Mouse (Mus musculus) splenic B cell, adult 2 months (primary cell): ENCODE data around the gene Pde4d.

Experiments used
- DNase-seq: peaks from one replicate; pipeline ENCODE4 v3.0.0-alpha.2; 2011; ENCODE audit warnings: low read depth, low spot score
- H3K27me3 ChIP-seq: 2 replicates; pipeline ENCODE4 v1.6.1; 2012; ENCODE audit warnings: mild to moderate bottlenecking, low read length, moderate library complexity, mixed read lengths; ENCODE audit not compliant: control insufficient read depth, poor library complexity, insufficient read depth, severe bottlenecking
- H3K36me3 ChIP-seq: 2 replicates; pipeline ENCODE4 v1.6.1; 2012; ENCODE audit warnings: mild to moderate bottlenecking, low read length, moderate library complexity, mixed read lengths; ENCODE audit not compliant: control insufficient read depth, poor library complexity, insufficient read depth, severe bottlenecking

Pde4d gene

DNA sequence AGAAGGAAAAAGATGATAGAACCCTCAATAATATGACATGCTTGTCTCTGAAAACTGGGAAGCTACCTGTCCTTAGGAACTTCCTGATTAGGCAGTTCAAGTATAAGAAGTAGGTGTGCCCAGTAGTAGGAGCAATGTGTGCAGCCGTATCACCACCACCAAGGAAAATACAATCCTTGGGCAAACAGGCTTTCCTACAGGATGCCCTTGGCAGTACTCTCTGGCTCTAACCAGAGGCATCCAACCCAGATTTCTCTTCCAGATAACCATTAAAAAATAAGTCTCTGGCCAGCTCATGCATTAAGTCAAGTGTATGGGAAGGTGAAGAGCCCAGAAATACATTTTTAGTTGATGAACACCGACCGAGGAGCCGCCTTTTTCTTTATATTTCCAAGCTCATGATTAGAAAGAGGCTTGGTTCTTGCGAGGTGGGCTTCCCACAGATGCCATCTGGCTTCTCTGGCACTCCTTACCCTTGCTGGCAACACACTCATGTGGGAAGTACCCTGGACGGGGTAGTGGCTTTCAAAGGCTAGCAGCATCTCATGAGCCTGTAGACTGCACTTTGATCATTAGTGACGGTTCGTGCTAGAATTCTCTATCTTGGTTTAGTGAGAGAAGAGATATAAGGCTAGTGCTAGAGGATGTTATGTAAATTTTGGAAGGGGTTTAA, 375.0 kb downstream of the Pde4d start:
- no peak for DNase-seq
- Histone ChIP-seq H3K36me3 (no peaks in the 10 kb centered on the region), H3K27me3 (no peaks in the 10 kb centered on the region)

DNA sequence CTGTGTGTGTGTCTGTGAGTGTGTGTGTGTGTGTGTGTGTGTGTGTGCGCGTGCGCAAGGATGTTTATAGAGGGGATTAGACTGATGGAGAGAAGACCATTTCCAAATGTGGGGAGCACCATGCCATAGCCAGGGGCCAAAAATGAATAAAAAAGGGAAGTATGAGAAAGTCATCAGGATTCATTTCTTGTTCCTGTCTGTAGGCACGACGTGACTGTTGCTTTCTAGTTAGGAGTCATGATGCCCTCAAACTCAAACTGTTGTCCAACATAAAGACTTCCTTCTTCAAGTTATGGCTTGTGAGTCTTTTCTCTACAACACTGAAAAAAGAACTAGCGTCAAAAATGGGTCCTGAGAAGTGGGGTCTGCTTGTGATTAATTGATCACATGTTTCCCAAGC, 375.8 kb downstream of the Pde4d start:
- DNase-seq: no peak

GRCm38 (mm10) chr13:108834197-108834596, 384.4 kb downstream of the Pde4d start:
- H3K27me3 ChIP-seq: no peaks in the 10 kb centered on the region
- DNase-seq: no peak
- H3K36me3 ChIP-seq: no peaks in the 10 kb centered on the region

More for the DNA sequence above, 375.8 kb downstream of the Pde4d start:
- H3K36me3 ChIP-seq: no peaks in the 10 kb centered on the region
- H3K27me3 ChIP-seq: no peaks in the 10 kb centered on the region

DNA sequence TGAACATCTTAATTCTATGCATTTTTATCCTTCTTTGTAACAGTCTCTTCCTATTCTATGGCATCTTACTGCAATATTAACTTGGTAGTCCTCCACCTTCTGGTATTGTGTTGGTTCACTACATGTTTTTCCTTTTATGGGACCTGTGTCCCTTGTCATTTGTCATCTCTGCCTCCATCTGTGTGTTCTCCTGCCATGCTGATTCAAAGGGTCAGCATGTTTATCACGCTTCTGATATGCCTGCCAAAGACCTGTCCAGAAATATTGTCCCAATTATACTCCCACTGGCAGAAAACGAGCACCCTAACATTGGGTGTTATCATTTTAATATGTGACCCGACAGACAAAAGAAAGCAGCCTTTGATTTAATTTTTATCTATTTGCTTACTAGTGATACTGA, 386.6 kb downstream of the Pde4d start:
- DNase-seq: no peak
- Histone ChIP-seq H3K36me3 (no peaks in the 10 kb centered on the region), H3K27me3 (no peaks in the 10 kb centered on the region)

DNA sequence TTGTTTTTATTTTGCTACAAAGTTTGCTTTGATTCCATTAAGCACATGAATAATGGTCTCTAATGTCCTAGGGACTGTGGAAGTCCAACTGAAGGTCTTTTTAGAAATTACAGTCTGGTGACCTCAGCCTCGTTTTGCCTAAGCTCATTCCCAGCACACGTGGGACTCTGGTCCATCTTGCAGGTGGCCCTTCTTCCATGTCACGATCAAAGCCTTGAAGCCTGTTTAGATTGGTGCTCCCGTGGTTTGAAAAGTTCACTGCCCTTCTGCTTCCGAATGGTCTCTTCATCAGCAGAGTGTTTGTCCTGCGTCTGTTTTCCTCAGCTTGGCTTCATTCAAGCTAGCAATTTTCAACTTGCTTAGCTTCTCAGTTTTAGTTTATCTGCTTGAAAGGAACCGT, 389.4 kb downstream of the Pde4d start:
- no peaks in the 10 kb centered on the region for H3K27me3 ChIP-seq

DNA sequence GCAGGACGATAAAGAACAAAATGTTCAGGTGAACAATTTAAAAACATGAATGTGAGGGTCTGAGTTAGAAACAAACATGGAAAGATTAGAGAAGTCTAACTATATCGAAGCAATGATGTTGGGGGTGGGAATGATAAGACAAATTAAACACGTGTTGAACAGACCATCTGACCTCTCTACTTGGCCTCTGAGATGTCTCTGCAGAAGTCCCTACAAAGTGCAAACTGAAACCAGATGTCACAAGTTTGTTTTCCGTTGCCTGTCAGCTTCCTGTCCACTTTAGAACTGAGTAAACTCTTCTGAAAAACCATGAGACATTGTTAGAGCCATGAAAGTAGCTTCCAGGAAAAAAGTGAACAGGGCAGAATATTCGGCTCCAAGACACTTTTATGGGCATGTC, 404.3 kb downstream of the Pde4d start:
- Histone ChIP-seq H3K36me3 (no peaks in the 10 kb centered on the region), H3K27me3 (no peaks in the 10 kb centered on the region)
- DNase-seq: no peak

More for the DNA sequence above, 389.4 kb downstream of the Pde4d start:
- no peaks in the 10 kb centered on the region for H3K36me3 ChIP-seq
- no peak for DNase-seq

- no peaks in the 10 kb centered on the region for H3K36me3 ChIP-seq
- DNase-seq: no peak
Measured at GRCm38 (mm10) chr13:108856776-108857435, 407.2 kb downstream of the Pde4d start.

DNA sequence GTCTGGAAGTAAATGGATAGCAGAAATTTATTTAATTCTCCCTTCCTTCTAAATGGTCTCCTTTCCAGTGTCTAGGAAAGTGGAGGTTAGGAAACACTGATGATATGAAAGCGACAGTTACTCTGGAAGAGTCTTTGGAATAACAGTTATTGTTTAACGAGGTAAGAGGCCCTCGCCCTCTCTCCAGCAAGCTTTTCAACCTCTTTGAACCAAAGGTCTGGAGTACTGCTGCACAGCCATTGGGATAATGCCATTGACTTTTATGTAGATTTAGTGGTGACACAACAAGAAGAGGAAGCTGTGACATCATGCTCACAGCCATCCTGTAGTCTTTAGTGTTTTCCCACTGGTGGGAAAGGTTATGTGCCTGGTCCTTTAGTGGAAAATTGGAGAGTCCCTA, 409.6 kb downstream of the Pde4d start:
- Histone ChIP-seq H3K36me3 (no peaks in the 10 kb centered on the region), H3K27me3 (no peaks in the 10 kb centered on the region)
- no peak for DNase-seq

More at GRCm38 (mm10) chr13:108856776-108857435, 407.2 kb downstream of the Pde4d start:
- H3K27me3 ChIP-seq: no peaks in the 10 kb centered on the region

DNA sequence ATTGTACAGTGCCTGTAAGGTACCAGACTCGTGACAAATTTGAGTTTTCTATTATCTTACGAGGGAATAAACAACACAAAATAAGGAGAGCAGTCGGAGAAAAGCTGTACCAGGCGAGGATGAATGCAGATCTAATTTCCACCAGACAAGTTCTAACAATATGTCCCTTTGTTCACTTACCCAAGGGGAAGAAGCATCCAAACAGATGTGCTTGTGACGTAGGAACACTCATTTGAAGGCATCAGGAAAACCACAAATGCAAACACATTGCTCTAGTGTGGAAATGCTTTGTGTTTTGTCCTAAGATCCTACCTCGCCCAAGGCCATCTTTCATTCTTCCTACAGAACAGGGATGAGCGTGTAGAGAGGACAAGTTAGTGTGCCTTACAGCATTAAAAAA, 411.0 kb downstream of the Pde4d start:
- H3K36me3 ChIP-seq: no peaks in the 10 kb centered on the region
- DNase-seq: no peak
- H3K27me3 ChIP-seq: no peaks in the 10 kb centered on the region

DNA sequence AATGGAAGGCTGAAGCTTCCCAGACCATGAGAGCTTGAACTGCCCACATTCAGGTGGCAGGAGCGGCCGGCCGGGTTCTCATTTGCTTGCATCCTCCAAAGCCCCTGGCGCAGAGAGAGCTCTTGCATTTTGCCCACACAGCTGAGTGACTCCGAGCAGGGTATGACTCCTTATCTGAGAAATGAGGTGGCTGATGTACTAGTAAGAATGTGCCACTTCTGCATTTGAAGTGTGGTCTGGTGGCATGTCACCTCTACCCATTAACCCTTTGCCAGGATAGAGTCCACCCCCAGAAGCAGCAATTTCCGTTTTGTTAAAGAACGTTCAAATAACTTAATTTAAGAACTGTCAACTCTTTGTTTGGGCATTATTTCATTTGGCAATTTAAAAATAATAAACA, 412.0 kb downstream of the Pde4d start:
- no peaks in the 10 kb centered on the region for H3K27me3 ChIP-seq
- DNase-seq: no peak
- no peaks in the 10 kb centered on the region for H3K36me3 ChIP-seq

DNA sequence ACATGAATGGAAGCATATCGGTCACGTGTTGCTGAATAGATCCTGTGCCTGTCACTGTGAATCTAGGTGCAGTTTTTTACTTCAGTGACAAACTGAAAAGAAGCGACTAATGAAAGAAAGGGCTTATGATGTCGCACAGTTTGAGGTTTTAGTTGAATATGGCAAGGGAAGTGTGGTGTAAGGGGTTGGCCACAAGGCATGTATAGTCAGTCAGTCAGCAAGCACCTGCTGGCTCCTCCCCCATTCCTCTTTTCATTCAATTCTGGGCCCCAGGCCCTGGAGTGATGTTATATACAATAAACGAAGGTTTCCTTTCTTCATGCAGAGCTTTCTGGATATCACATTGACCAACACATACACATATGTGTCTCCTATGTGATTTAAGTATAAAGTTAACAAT, 412.4 kb downstream of the Pde4d start:
- no peaks in the 10 kb centered on the region for H3K36me3 ChIP-seq
- DNase-seq: no peak
- H3K27me3 ChIP-seq: no peaks in the 10 kb centered on the region

DNA sequence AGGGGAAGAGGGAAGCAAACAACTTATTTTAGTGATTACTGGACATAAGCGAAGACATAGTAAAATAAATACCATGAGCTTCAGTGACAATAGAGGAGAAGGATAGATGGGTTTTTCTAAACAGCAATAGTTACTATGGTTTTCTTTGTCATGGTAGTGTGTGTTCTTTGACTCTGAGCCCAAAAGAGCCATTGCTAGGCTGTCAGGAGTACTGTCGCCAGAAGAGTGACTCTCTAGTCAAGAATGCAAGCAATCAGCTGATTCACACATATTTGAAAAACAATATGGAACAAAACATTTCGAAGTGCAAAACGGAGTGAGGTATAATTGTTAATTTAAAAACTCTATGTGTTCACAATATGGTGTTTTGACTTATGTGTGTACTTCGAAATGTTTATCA, 450.4 kb downstream of the Pde4d start:
- DNase-seq: no peak
- H3K36me3 ChIP-seq: no peaks in the 10 kb centered on the region
- H3K27me3 ChIP-seq: no peaks in the 10 kb centered on the region

- H3K27me3 ChIP-seq: no peaks in the 10 kb centered on the region
- H3K36me3 ChIP-seq: no peaks in the 10 kb centered on the region
- no peak for DNase-seq
Measured at GRCm38 (mm10) chr13:108905121-108905520, 455.4 kb downstream of the Pde4d start.

DNA sequence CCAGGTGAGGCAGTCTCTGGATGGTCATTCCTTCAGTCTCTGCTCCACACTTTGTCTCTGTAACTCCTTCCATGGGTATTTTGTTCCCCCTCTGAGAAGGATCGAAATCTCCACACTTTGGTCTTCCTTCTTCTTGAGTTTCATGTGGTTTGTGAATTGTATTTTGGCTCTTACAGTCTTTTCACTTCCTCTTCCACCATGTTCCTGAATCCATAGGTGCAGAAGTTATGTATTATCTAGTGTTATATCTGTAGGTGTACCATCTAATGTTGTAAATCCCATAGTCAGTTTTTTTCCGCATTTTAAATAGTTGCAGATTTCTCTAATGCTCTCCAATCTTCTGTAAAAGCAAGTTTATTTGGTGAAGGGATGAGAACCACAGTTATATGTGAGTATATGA, 459.4 kb downstream of the Pde4d start:
- Histone ChIP-seq H3K27me3 (no peaks in the 10 kb centered on the region), H3K36me3 (no peaks in the 10 kb centered on the region)
- DNase-seq: no peak

- Histone ChIP-seq H3K36me3 (no peaks in the 10 kb centered on the region), H3K27me3 (no peaks in the 10 kb centered on the region)
- DNase-seq: no peak
Measured at GRCm38 (mm10) chr13:108914626-108915025, 464.9 kb downstream of the Pde4d start.

DNA sequence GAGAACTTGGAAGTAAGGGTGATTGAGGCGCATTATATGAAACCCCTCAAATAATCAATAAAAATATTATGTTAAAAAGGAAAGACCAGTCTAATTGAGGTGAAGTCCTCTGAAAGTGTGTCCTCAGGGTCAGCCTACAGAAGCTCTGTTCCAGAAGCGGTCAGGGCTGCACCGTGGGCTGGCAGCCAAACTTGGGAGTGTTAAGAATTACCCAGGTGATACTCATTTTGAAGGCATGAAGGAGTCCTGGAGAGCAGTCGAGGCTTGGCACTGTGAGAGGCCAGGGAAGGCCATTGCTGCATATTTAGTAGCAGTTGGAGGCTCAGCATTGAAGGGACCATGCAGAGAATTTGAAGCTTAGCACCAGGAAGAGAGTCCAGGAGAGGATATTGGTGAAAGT, 471.4 kb downstream of the Pde4d start:
- no peaks in the 10 kb centered on the region for H3K27me3 ChIP-seq
- no peaks in the 10 kb centered on the region for H3K36me3 ChIP-seq
- no peak for DNase-seq
